In the genomic region with DNA sequence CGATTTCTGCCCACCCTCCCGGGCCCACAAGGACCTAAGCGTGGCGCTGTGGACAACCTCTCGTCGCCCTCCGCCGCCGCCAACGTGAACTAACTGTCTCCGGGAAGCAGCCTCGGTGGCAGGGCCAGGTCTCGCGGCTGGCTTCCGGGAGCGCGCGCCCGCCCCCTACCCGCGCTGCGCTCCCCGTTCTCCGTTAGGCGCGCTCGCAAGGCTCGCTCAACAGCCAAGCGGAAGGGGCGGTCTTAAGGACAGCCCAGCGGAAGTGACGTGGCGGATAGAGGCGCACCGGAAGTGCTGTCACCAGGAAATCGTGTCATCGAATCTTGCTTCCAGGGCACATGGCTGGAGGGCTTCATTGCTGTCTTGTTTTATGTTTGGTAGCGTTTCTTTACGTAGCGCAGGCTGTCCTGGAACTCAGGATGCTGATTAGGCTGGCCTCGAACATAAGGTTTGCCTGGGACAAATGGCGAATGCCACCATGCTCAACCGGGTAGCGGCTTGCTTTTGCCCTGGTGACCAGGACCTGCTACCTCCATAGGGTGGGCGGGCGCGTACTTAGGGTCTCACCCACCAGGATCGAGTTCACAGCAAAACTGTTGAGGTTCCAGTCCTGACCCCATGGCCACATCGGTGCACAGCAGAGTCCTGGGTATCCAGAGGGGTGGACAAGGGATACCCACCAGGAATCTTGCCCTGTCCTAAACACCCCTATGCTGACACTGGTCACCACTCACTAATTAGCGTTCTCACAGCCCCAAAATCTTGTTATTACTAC, we compare ENCODE assay signal across 8 mouse cellular contexts. TPM values are rescaled to one million over a fixed set of nuclear protein-coding genes. Genes with fewer than 3 reads are reported as not detected.
DNase-seq lines count a peak whose midpoint lies in the region; ATAC-seq lines count a peak whose summit lies in the region.

A gene (minus strand): TSS at position 269 of the 775 bp plus-strand sequence.

- peaks cover 23% of the 10 kb centered on the region for H3K4me1 ChIP-seq in hindbrain, embryonic 16.5 days (ENCODE audit: control insufficient read depth, insufficient read depth, low read depth, low read length)

- no peaks in the 10 kb centered on the region for H3K9me3 ChIP-seq in hindbrain, embryonic 16.5 days (ENCODE audit: control insufficient read depth, low read length)

- H3K9ac ChIP-seq in hindbrain, embryonic 16.5 days (ENCODE audit: low read depth, low read length) = peak within 1 kb of the TSS; percentile 76

- H3K27me3 ChIP-seq in hindbrain, embryonic 16.5 days (replicated peaks; ENCODE audit: control insufficient read depth, insufficient read depth, low read length) = no peaks in the 10 kb centered on the region

- H3K79me2 ChIP-seq in macrophage (ENCODE audit: inconsistent target) = peaks cover 76% of the 10 kb centered on the region

- peak; percentile 94 for ATAC-seq in hindbrain, embryonic 16.5 days

- H3K4me3 ChIP-seq in hindbrain, embryonic 16.5 days (ENCODE audit: low read length) = peak within 1 kb of the TSS; percentile 67
- H3K4me3 ChIP-seq in macrophage (ENCODE audit: inconsistent target) = peak within 1 kb of the TSS; percentile 59

- 3% methylated on average over 50 of the region's 50 CpGs for WGBS in hindbrain, embryonic 16.5 days
- 10% methylated on average over 50 of the region's 50 CpGs for WGBS in macrophage (ENCODE audit: missing documents)

- H3K4me2 ChIP-seq in hindbrain, embryonic 16.5 days (ENCODE audit: low read length) = peak within 1 kb of the TSS; percentile 93

- no peaks in the 10 kb centered on the region; the same call in 1 of the 2 replicates for H3K36me3 ChIP-seq in hindbrain, embryonic 16.5 days (ENCODE audit: control insufficient read depth, insufficient read depth, low read length)
- peaks cover 10% of the 10 kb centered on the region; the same call in 1 of the 2 replicates for H3K36me3 ChIP-seq in macrophage (ENCODE audit: inconsistent target)

- peak within 1 kb of the TSS; percentile 78 for H3K27ac ChIP-seq in hindbrain, embryonic 16.5 days (ENCODE audit: low read depth, low read length)
- peak within 1 kb of the TSS; percentile 72 for H3K27ac ChIP-seq in macrophage

- DNase-seq in WW6 (ENCODE audit: low read depth, low spot score) = peak; percentile 83
- DNase-seq in cerebellum, postnatal 4 days (ENCODE audit: low spot score in 2 of 2) = peak; percentile 82 to 91
- DNase-seq in gastrocnemius, adult 18-20 months (ENCODE audit: low spot score) = peak; percentile 96
- peak; percentile 93 to 94 for DNase-seq in left cerebral cortex, adult 18-20 months (ENCODE audit: low spot score in 2 of 2)
- peak; percentile 95 for DNase-seq in right cerebral cortex, adult 18-20 months
- DNase-seq in urinary bladder, postnatal 10 days (ENCODE audit: low spot score) = peak; percentile 83

RNA-seq across cellular contexts. Expression of the gene that starts here (rescaled TPM):
- total RNA-seq in gastrocnemius, adult 18-20 months (2021) = 10 to 100 TPM; 27.2 to 28.8 TPM
- polyA plus RNA-seq in hindbrain, embryonic 16.5 days (2015; fragmentation: Nextera tagmentation; extraction: Ambion mirVana) = 47.1 and 48.0 TPM in 2 replicates
- 10 to 100 TPM; 33.7 to 36.4 TPM for total RNA-seq in left cerebral cortex, adult 18-20 months (2021)
- total RNA-seq in macrophage (2018; cell fraction: chromatin; rRNA removed) = 10 to 100 TPM in 24 of 26 experiments, 1 to 10 TPM in 2; 5.2 to 51.6 (median 25.6) TPM
- total RNA-seq in macrophage (2018; cell fraction: cytosol; rRNA removed) = 10 to 100 TPM; 39.6 to 64.0 (median 54.0) TPM
- 10 to 100 TPM; 22.8 to 94.8 (median 41.2) TPM for total RNA-seq in macrophage (2018; cell fraction: nucleus; rRNA removed)
- polyA plus RNA-seq in macrophage (2018) = 48.4 to 82.0 TPM (median 65.1 TPM) in 3 replicates

Comparison
In these comparisons a context has a peak if more than half of its experiments do, and no peak if none do; other contexts are left out.
1. Peak in every context shown above with its lines: DNase-seq, ATAC-seq, H3K4me3 ChIP-seq and H3K27ac ChIP-seq.